Mouse (Mus musculus) neural tube, embryonic 11.5 days (tissue): ENCODE results near the gene Fuca1. TPM values are rescaled to one million over a fixed set of nuclear protein-coding genes. Genes with fewer than 3 reads are reported as not detected.

ENCODE experiments used
- ATAC-seq: fragments of 200-750 bp; cut with Nextera tagmentation; 2 replicates; pipeline ENCODE4 v1.8.0; 2017; ENCODE audit warnings: moderate number of reproducible peaks, mild to moderate bottlenecking, moderate TSS enrichment, moderate library complexity; ENCODE audit not compliant: insufficient read depth, low FRiP score, low TSS enrichment
- DNase-seq: peaks from one replicate; pipeline ENCODE4 v3.0.0-alpha.2; 2015; ENCODE audit warnings: low spot score
- H3K27ac ChIP-seq: fragments of 300-500 bp; sonication (generic); 2 replicates; pipeline ENCODE4 v1.5.1; 2014; ENCODE audit warnings: low read depth, mild to moderate bottlenecking, low read length
- H3K27me3 ChIP-seq: fragments of 300-500 bp; sonication (generic); 2 replicates; pipeline ENCODE4 v1.6.1; 2014; ENCODE audit warnings: mild to moderate bottlenecking, low read length, mixed read lengths; ENCODE audit not compliant: control insufficient read depth, insufficient read depth
- H3K36me3 ChIP-seq: fragments of 300-500 bp; sonication (generic); 2 replicates; pipeline ENCODE4 v1.6.1; 2014; ENCODE audit warnings: mild to moderate bottlenecking, low read length, moderate library complexity, mixed read lengths; ENCODE audit not compliant: control insufficient read depth, insufficient read depth
- H3K4me1 ChIP-seq: fragments of 300-500 bp; sonication (generic); 2 replicates; pipeline ENCODE4 v1.6.1; 2014; ENCODE audit warnings: low read length, mixed read lengths; ENCODE audit not compliant: control insufficient read depth, insufficient read depth
- H3K4me2 ChIP-seq: fragments of 300-500 bp; sonication (generic); 2 replicates; pipeline ENCODE4 v1.6.1; 2014; ENCODE audit warnings: low read depth, mild to moderate bottlenecking, moderate library complexity
- H3K4me3 ChIP-seq: fragments of 300-500 bp; sonication (generic); 2 replicates; pipeline ENCODE4 v1.5.1; 2014; ENCODE audit warnings: low read depth, low read length
- H3K9ac ChIP-seq: fragments of 300-500 bp; sonication (generic); 2 replicates; pipeline ENCODE4 v1.6.1; 2014; ENCODE audit warnings: mild to moderate bottlenecking, low read length
- H3K9me3 ChIP-seq: fragments of 300-500 bp; sonication (generic); 2 replicates; pipeline ENCODE4 v1.6.1; 2016; ENCODE audit warnings: low read length; ENCODE audit not compliant: control insufficient read depth
- WGBS: fragments of 180-500 bp; shearing (Covaris S2); extraction: QIAGEN DNeasy Blood & Tissue Kit; methylation state at CpG from one replicate; pipeline ENCODE4 v1.1.7; 2014; 5-methylcytosine and 5-hydroxymethylcytosine counted together
- polyA plus RNA-seq: library from polyadenylated mRNA; unstranded; fragments of >200 nt; fragmentation: Nextera tagmentation; extraction: Ambion mirVana; gene quantifications from 2 replicates; pipeline ENCODE4 v1.2.1, GENCODE M21; 2014

Gene Fuca1
- polyA plus RNA-seq: 47.2 and 60.6 TPM in 2 replicates

- DNase-seq (peak; percentile 97), ATAC-seq (peak; percentile 92)
- Histone ChIP-seq H3K4me2 (peak within 1 kb of the TSS; percentile 63), H3K9ac (peak within 1 kb of the TSS; percentile 74), H3K36me3 (no peaks in the 10 kb centered on the region), H3K27me3 (no peaks in the 10 kb centered on the region), H3K27ac (peak within 1 kb of the TSS; percentile 17), H3K4me3 (peak within 1 kb of the TSS; percentile 63), H3K9me3 (no peaks in the 10 kb centered on the region), H3K4me1 (peaks cover 8% of the 10 kb centered on the region; the same call in 1 of the 2 replicates)
- 2% methylated on average over 60 of the region's 60 CpGs for WGBS
Observed at GRCm38 (mm10) chr4:135920304-135921241, at the start of gene Fuca1. TSS of gene Fuca1 (plus strand) at chr4:135920735.

DNA sequence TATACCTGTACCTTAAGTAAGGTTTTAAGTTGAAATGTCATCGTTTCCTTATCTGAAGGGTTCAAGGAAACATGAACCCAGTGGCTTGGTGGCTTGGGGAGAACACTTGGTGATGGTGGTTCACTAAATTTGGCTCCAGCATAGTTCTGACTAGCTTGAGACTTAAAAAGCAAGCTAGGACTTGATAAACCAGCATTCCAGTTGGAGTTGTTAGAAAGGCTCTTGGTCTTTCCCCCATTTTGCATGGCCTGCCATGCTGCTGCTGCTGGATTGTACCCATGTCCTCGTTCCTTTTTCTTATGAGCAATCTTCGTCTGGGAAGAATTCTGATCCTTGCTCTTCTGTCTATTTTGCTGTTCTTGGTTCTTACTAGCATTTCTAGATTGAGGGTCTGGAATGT, 48.5 kb upstream of the Fuca1 start:
- WGBS: 62% methylated on average over 3 of the region's 3 CpGs
- H3K9me3 ChIP-seq: no peaks in the 10 kb centered on the region
- DNase-seq: no peak
- H3K27me3 ChIP-seq: no peaks in the 10 kb centered on the region
- H3K9ac ChIP-seq: peak overlapping the region; percentile 11; the same call in 1 of the 2 replicates
- peak overlapping the region; percentile 88 for H3K4me2 ChIP-seq
- H3K27ac ChIP-seq: no peak overlapping the region
- H3K4me1 ChIP-seq: peaks cover 40% of the 10 kb centered on the region
- no peak for ATAC-seq
- peak overlapping the region; percentile 84 for H3K4me3 ChIP-seq
- H3K36me3 ChIP-seq: peaks cover 2% of the 10 kb centered on the region; the same call in 1 of the 2 replicates

DNA sequence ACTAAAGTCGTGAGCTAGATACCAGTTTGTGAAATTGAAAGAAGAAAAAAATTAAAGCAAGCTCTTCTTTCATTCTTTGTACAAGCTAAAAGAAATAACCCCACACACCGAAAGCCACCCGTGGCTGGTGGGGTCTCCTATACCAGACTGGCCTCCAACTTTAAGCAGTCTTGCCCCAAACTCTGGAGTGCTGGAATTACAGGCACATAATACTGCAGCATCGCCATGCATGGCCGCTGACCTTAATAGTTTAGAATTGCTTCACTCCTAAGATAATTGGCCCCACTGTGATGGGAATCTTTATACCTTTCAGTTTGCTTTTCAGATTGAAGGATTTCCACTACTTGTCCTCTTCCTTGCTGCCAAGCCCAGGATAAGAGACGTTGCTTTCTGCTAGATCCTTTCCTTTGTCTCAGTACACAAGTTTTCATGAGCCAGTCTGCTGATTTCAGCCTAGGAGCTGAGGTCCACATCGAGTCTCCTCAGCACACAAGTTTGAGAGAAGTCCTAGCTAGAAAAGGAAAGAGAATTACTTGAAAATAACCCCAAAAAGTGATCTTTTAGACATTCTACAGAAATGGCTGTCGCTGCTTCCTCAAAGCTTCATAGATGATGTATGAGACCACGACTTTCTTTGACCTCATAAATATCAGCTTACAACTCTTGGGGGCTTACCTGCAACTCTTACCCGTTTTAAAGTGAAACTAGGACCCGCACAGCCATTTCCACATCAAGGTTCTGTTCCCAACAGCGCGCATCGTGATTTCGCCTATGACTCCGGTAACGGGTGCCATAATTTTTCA, 47.7 kb upstream of the Fuca1 start:
- Histone ChIP-seq H3K27me3 (no peaks in the 10 kb centered on the region), H3K4me3 (peak overlapping the region; percentile 84), H3K27ac (peak overlapping the region; percentile 99), H3K4me2 (peak overlapping the region; percentile 88), H3K4me1 (peaks cover 41% of the 10 kb centered on the region), H3K36me3 (peaks cover 2% of the 10 kb centered on the region; the same call in 1 of the 2 replicates), H3K9me3 (no peaks in the 10 kb centered on the region), H3K9ac (peak overlapping the region; percentile 98)
- 13% methylated on average over 17 of the region's 17 CpGs for WGBS
- ATAC-seq (no peak), DNase-seq (no peak)

GRCm38 (mm10) chr4:135873526-135874202, 46.9 kb upstream of the Fuca1 start, which contains the start of gene Pnrc2:
TSS of gene Pnrc2 (minus strand) at chr4:135873850.
- Histone ChIP-seq H3K27ac (peak within 1 kb of the TSS; percentile 99), H3K27me3 (no peaks in the 10 kb centered on the region), H3K9me3 (no peaks in the 10 kb centered on the region), H3K4me1 (peaks cover 41% of the 10 kb centered on the region), H3K9ac (peak within 1 kb of the TSS; percentile 98), H3K36me3 (peaks cover 2% of the 10 kb centered on the region; the same call in 1 of the 2 replicates), H3K4me2 (peak within 1 kb of the TSS; percentile 88), H3K4me3 (peak within 1 kb of the TSS; percentile 84)
- peak; percentile 94 for DNase-seq
- under 1% methylated on average over 56 of the region's 60 CpGs for WGBS
- peak; percentile 95 for ATAC-seq

DNA sequence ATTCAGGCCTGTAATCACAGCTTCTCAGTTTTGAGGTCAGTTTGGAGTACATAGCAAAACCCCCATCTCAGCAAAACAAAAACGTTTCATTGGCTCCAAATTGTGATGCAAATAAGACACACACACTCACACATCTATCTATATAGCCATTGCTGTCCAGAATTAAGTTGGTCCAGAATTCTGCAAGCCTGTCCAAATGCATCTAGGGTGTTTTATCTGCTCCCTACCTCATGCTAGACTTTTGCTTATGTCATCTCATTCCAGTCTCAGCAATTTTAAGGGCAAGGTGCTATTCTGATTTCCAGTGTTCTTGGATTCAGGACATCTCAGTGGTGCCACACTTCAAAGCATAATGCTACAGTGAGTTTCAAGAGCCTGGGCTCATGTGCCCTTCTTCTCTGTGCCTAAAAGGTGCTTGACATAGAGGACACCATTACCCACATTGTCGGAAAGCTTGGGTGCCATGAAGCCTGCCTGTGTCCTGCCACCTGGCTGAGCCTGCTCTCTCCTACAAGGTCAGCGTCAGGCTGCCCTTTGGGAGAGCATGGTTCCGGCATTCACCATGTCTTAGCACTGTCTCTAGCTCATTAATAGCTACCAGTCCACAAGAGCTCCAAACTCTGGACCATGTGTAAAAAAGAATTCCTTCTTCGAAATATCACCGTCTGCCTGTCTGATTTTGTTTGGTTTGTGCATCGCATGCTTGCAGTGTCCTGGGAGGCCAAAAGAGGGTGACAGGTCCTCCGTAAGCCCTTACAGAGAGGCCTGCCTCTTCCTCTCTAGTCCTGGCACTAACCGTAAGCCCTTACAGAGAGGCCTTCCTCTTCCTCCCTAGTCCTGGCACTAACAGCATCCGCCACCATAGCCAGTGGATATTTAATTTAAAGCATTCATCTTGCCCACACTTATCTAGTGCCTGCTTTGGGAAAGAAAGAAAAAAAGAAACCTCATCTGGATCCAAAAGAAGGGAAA, 45.7 kb upstream of the Fuca1 start:
- Histone ChIP-seq H3K27me3 (no peaks in the 10 kb centered on the region), H3K27ac (peak overlapping the region; percentile 99), H3K36me3 (peaks cover 2% of the 10 kb centered on the region; the same call in 1 of the 2 replicates), H3K9ac (peak overlapping the region; percentile 69), H3K4me2 (peak overlapping the region; percentile 88; the same call in 1 of the 2 replicates), H3K9me3 (no peaks in the 10 kb centered on the region), H3K4me3 (no peak overlapping the region), H3K4me1 (peaks cover 41% of the 10 kb centered on the region)
- ATAC-seq (no peak), DNase-seq (no peak)
- 84% methylated on average over 10 of the region's 10 CpGs for WGBS

DNA sequence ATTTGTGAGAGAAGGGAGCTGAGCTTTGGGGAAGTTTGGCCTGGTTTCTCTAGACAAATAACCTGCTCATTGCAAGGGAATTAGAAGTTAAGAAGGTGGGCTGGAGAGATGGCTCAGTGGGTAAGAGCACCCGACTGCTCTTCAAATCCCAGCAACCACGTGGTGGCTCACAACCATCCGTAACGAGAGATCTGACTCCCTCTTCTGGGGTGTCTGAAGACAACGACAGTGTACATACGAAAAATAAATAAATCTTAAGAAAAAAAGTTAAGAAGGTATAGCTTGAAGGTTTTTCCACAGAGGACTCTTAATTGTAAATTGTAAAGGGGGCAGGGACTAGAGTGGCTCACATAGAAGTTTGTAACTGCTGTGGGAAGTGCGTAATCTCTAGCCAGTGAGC, 45.0 kb upstream of the Fuca1 start:
- Histone ChIP-seq H3K9me3 (no peaks in the 10 kb centered on the region), H3K9ac (no peak overlapping the region), H3K4me1 (peaks cover 39% of the 10 kb centered on the region), H3K4me2 (no peak overlapping the region), H3K27ac (no peak overlapping the region), H3K36me3 (peaks cover 2% of the 10 kb centered on the region; the same call in 1 of the 2 replicates), H3K27me3 (no peaks in the 10 kb centered on the region), H3K4me3 (no peak overlapping the region)
- WGBS: 35% methylated on average over 7 of the region's 7 CpGs
- no peak for ATAC-seq
- DNase-seq: no peak

DNA sequence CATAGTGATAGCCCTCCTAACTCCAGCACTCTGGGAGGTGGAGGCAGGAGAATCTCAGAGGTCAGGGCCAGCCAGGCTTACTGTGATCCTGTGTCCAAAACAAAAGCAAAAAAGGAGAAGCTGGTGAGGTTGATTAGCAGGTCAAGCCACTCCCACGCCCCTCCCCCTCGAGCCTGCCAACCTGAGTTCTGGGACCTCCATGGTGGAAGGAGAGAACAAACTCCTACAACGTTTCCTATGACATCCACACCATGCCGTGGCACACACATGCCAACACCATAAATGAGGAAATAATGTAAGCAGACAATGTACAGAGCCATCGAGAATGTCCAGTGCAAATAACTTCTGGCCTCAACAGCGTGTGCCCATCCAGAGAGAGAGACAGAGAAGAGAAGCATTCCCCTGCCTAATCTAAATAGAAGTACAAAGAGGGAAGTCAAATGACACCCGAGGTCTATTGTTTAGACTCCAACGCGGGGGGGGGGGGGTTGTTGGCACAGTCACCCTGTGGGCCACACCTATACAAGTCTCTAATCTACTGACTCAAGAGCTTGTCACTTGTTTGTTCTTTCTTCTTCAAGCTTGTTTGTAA, 44.4 kb upstream of the Fuca1 start:
- ATAC-seq (no peak), DNase-seq (peak; percentile 42)
- no peaks in the 10 kb centered on the region for H3K27me3 ChIP-seq
- H3K9ac ChIP-seq: peak overlapping the region; percentile 33; the same call in 1 of the 2 replicates
- H3K4me2 ChIP-seq: peak overlapping the region; percentile 42
- H3K27ac ChIP-seq: 0 out of 2 replicates have a peak overlapping the region, but pooled peaks have one; percentile 8
- 6% methylated on average over 9 of the region's 9 CpGs for WGBS
- H3K4me1 ChIP-seq: peaks cover 34% of the 10 kb centered on the region
- H3K9me3 ChIP-seq: no peaks in the 10 kb centered on the region
- peaks cover 2% of the 10 kb centered on the region; the same call in 1 of the 2 replicates for H3K36me3 ChIP-seq
- no peak overlapping the region for H3K4me3 ChIP-seq
